Mouse (Mus musculus): ENCODE results near the gene Gm3776.
"Not testable (repeated sequence)": the region's sequence is repeated elsewhere in the genome, so short reads cannot be mapped to it uniquely, and the experiment has no call there.

Gene Gm3776

DNA sequence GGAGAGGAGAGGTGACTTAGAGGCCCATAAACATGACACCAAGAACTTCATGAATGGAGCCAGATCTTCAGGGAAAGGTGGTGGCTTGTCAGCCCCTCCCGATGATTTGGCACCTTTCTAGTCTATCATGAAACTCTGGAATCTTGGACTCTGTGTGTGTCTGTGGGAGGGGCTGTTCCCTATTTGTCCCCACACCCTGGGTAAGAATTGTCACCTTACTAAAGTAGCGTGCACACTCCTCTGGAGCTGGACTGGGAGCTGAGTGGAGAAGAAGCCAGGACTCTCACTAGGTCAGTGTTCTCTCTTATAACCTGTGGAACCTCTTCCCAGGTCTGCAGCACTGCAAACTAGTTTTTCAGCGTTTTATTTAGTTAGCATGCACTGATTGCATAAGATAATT lies at the start of gene Gm3776:
Gene Gm3776, plus strand, starts transcription at position 216 of the 400 bp plus-strand sequence.
- not testable (repeated sequence) for DNase-seq (ENCODE audit: low spot score)

DNA sequence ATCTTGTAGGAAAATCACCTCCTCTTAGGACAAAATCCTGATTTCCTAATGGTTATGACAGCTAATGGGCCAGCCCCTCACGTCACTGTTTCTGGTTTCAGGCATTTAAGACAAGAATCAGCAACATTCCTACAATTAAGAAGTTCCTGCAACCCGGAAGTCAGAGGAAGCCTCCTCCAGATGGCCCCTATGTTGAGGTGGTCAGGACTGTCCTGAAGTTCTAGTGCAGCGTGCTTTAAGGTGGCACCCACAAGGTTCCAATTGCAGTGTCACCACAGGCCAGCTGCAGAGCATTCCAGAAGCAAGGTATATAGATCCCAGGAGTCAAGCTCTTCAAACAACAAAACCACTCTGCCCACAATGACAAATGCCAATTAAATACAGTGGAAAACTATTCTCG lies 48.0 kb upstream of the Gm3776 start:
- no peak for DNase-seq (ENCODE audit: low spot score)

DNA sequence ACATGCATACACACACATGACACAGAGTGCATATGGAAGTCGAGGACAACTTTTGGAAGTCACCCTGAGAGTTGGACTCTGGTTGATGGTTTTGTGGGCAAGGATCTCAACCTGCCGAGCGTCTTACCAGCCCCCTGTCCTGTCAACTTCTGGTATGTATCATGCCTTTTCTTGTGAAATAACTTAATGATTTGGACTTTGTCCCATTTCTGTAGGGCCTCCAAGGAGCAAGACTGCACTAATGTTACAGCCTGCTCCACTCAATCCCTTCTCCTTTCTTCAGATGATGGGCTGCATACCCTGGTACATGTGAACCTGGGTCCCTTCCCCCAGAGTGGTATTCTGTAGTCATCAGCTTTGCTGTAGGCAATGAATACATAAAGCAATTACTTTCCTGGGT lies 46.9 kb upstream of the Gm3776 start:
- no peak for DNase-seq (ENCODE audit: low spot score)

DNA sequence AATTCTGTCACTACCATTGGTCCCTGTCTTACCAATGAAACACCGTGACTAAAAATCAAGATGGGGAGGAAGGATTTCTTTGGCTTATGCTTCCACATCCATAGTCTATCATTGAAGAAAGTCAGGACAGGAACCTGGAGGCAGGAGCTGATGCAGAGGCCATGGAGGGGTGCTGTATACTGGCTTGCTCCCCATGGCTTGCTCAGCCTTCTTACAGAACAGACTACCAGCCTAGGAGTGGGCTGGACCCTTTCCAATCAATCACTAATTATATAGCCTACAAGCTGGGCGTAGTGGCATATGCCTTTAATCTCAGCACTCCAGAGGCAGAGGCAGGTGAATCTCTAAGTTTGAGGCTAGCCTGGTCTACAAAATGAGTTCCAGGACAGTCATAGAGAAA lies 46.1 kb upstream of the Gm3776 start:
- DNase-seq (ENCODE audit: low spot score) = no peak

DNA sequence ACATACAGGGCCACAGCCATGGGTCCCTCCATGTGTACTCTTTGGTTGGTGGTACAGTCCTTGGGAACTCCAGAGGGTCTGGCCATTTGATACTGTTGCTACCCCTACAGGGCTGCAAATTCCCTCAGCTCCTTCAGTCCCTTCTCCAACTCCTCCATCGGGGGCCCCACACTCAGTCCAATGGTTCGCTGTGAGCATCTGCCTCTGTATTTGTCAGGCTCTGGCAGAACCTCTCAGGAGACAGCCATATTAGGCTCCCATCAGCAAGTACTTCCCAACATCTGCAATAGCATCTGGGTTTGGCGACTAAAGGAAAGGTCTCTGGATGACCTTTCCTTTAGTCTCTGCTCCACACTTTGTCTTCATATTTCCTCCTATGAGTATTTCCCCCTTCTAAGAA lies 45.4 kb upstream of the Gm3776 start:
- no peak for DNase-seq (ENCODE audit: low spot score)

DNA sequence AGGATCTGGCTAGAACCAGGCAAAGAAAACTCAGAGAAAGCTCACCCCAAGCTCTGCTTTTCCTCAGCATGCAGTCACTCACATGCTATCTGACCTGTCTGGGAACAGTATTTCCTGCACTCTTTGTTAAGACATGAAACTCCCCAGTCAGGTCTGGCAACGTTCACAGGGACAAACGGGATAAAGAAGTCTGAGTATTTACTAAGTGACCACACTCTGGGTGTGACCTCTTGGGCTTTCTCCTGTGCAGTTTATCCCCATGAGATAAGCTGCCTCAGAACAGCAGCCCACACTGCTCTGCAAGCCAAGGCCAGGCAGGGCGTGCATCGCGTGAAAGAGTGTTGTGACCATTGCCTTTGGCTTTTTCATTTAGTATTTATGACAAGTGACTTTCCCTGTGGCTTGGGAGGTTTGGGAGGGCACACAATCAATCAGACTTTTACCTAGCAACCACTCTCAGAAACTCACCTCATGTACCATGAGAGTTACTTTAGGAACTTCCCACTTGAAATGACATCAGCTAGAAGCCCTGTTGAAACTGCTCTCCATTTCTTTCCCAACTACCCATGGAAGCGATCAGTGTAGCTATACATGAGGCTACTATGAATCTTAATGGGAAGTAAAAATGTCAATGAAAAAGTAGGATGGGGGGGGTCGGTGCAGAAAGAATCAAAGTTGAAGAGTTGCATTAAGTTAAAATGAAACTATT lies 44.4 kb upstream of the Gm3776 start:
- no peak for DNase-seq (ENCODE audit: low spot score)

DNA sequence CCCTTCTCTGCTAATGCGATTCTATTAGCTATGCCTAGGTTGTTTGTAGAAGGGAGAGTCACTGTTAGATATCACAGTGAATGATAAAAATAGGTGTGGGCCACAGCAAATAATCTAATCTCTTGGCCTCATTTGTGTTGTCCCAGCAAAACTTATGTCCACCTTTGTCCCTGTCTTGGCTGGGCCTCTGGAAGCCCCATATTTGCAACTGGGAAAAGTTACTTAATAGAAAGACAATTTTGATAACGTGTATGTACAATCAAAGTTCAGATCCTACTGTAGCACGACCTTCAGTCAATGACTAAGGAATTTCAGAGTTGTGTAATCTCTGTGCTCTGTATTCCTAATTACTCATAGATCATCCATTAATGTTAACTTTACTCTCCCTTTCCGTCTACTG lies 39.9 kb upstream of the Gm3776 start:
- DNase-seq (ENCODE audit: low spot score) = no peak

DNA sequence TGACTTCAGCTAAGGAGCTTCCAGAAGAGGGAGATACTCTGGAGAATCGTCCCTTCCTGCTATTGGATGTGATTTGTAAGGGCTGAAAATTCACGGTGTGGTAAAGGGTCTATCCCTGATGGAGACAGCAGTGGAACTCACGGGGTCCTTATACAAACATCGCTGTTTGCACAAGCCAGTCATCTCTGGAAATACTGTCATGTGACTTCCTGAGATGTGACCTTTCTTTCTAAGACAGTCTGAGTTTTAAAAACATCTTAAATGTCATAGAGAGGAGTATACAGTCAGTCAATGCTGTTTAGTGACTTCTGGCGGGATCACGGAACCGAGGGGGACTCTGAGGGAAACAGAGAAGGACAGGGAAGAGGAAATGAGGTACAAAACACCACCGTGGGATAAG lies 34.3 kb upstream of the Gm3776 start:
- no peak for DNase-seq (ENCODE audit: low spot score)

DNA sequence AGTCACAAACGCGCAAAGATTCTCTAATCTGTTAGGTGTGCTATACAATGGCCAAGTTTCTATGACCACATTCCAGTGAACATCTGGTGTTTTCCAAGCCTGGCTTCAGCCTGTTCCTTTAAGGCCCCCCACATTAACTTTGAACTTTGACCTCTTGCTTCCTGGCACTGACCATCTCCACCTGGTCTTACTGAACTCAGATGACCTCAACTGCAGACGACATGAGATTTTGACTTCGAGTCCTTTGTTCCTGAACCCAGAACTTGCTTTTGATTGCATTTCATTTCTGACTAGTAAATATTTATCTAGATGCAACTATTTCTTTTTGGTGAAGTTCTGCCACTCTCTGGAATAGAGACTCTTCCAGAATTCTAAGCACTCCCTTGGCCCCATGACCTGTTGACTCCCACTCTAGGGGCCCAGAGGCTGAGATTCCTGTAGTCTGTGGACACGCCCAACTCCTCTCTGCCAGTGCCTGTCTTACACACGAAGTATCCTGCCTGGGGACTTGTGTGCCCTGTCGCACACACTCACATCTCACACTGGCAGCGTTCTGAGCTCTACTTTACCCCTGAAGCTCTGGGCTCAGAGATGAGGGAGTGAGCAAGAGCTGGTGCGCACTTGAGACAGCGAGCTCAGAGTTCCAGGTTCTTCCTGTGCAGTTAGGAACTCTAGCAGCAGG lies 33.6 kb upstream of the Gm3776 start:
- no peak for DNase-seq (ENCODE audit: low spot score)

DNA sequence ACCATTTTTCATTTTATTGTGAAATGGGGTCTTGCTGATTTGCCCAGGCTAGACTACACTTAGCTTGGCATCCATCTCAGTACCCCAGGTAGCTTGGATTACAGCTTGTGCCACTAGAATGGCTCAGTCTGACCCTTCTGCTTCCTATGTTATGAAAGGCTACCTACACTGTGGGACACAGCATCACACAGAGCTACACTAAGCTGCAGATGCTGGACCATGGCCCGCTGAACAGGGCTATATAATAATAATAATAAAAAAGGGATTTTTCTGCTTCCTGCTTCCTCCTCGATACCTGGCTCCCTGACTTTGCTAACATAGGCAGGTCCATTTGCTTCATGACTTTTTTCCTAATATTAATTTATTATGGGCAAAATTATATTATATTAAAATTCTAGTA lies 32.5 kb upstream of the Gm3776 start:
- no peak for DNase-seq (ENCODE audit: low spot score)

DNA sequence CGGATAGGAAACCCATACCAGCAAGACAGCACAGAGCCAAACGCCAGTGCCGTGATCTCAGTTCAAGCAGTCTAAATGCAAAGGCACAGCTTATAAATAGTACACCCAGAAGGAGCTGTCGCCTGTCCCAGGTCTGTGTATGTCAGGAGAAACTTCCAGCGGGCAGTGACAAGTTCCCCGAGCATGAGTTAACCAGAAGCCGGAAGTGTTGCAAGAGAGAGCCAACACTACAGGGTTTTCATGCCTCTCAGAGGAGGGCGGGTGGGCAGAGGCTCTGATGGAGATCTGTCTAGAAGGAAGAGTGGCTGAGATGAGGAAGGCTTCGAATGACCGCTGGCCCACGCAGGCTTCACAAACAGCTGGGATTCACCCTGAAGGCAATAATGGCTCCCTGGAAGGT lies 31.6 kb upstream of the Gm3776 start:
- no peak for DNase-seq (ENCODE audit: low spot score)

DNA sequence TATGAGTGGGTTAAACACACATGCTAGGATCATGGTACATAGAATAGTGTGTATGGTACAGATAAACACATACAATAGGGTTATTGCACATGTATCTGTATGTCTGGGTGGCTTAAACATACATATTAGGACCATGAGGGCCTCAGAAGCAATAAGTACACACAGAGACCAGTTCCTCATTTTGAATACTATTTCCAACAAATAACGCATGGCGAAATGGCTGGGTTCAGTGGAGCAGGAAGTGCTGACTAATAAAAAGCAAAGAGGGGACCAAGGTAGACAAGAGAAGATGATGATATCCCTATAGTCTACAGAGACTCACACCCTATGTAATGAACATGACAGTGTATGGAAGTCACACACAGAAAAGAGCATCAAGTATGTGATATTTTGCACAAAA lies 28.8 kb upstream of the Gm3776 start:
- no peak for DNase-seq (ENCODE audit: low spot score)

DNA sequence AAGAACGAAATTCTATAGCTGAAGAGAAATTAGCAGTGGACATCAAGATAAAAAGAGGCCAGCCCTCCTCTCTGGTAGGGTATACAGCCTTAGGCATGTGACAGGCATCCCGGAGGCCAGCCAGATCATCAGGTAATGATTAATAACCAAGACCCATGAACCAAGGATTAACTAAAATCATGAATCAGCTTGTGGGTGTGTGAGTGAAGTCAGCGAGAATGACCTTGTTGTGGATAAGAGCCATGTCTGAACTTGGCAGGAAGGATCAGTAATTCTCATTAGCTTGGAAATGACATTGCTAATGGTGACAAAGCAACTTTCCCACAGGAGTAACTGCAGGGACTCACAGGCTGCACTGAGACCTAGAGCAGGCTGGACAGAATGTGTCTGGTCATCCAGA lies 27.3 kb upstream of the Gm3776 start:
- not testable (repeated sequence) for DNase-seq (ENCODE audit: low spot score)

DNA sequence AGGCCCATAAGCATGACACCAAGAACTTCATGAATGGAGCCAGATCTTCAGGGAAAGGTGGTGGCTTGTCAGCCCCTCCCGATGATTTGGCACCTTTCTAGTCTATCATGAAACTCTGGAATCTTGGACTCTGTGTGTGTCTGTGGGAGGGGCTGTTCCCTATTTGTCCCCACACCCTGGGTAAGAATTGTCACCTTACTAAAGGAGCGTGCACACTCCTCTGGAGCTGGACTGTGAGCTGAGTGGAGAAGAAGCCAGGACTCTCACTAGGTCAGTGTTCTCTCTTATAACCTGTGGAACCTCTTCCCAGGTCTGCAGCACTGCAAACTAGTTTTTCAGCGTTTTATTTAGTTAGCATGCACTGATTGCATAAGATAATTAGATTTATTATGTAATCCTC lies 26.5 kb upstream of the Gm3776 start, which contains the start of gene Gsta1:
Gene Gsta1, plus strand, starts transcription at position 196 of the 400 bp plus-strand sequence.
- not testable (repeated sequence) for DNase-seq (ENCODE audit: low spot score)

DNA sequence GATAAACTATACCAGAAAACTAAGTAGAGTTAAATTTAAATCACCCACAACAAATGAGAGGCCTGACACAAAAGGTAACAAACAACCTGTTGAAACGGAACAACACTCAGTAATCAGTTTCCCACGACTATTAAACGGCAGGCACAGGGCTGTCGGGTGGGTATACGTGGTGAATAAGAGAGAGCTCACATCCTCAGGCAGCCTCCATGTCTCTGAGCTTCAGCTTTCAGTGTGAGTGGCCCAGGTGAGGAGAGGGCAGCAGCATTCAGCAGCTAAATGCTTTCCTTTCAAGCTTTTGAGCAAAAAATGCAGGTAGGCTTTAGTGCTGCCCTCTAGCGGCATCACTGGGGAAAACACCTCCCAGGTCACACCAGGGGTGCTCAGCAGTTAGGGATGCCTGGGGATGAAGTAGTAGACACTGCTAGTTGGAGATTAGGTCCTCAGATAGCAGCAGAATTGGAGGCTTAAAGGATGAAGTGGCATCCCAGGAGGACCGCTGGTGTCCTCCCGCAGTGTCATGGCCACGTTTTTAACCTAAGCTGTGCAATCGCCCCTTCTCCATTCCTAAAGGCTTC lies 23.7 kb upstream of the Gm3776 start:
- DNase-seq (ENCODE audit: low spot score) = not testable (repeated sequence)

DNA sequence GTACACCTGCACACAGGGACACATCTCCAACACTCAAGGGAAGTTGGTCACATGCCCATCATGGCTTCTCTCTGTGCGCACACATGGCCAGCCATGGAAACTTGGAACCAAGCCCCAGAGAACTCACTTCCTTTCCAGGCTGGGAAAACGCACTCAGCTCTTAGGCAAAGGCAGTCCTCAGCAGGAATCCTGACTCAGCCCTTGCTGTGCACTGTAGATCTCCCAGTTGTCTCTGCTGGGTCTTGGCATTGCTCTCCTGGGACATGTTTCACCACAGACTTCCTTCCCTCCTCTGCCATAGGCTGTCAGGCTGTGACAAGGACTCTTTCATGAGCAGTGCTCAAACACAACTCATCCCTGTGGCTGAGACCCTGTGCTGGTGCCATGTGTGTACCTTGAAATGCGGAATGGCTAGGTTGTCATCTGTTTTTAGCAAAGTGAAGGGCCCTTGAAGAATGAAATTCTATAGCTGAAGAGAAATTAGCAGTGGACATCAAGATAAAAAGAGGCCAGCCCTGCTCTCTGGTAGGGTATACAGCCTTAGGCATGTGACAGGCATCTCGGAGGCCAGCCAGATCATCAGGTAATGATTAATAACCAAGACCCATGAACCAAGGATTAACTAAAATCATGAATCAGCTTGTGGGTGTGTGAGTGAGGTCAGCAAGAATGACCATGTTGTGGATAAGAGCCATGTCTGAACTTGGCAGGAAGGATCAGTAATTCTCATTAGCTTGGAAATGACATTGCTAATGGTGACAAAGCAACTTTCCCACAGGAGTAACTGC lies 1.1 kb upstream of the Gm3776 start:
- not testable (repeated sequence) for DNase-seq (ENCODE audit: low spot score)

DNA sequence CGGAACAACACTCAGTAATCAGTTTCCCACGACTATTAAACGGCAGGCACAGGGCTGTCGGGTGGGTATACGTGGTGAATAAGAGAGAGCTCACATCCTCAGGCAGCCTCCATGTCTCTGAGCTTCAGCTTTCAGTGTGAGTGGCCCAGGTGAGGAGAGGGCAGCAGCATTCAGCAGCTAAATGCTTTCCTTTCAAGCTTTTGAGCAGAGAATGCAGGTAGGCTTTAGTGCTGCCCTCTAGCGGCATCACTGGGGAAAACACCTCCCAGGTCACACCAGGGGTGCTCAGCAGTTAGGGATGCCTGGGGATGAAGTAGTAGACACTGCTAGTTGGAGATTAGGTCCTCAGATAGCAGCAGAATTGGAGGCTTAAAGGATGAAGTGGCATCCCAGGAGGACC lies 2.8 kb downstream of the Gm3776 start:
- not testable (repeated sequence) for DNase-seq (ENCODE audit: low spot score)

DNA sequence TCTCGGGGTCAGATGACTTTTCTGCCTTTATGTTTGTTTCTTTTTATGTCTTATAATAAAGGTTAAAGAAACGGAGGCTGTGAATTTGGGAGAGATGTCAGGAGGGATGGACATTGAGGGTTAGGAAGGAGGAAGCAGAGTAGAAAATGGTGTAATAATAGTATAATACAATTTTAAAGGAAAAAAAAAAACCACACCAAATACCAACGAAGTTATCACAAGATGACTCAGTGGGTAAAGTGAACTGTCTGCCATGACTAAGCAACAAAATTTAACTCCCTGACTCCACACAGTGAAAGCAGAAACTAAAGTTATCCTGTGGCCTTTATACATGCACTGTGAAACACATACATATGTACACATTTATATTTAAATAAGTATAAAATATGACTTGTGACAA lies 14.0 kb downstream of the Gm3776 start:
- DNase-seq (ENCODE audit: low spot score) = not testable (repeated sequence)

DNA sequence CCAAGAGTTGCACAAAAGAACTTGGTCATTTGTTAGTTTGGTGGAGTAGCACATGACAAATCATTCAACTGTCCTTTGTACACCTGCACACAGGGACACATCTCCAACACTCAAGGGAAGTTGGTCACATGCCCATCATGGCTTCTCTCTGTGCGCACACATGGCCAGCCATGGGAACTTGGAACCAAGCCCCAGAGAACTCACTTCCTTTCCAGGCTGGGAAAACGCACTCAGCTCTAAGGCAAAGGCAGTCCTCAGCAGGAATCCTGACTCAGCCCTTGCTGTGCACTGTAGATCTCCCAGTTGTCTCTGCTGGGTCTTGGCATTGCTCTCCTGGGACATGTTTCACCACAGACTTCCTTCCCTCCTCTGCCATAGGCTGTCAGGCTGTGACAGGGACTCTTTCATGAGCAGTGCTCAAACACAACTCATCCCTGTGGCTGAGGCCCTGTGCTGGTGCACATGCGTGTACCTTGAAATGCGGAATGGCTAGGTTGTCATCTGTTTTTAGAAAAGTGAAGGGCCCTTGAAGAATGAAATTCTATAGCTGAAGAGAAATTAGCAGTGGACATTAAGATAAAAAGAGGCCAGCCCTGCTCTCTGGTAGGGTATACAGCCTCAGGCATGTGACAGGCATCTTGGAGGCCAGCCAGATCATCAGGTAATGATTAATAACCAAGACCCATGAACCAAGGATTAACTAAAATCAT lies 25.2 kb downstream of the Gm3776 start:
- DNase-seq (ENCODE audit: low spot score) = not testable (repeated sequence)

DNA sequence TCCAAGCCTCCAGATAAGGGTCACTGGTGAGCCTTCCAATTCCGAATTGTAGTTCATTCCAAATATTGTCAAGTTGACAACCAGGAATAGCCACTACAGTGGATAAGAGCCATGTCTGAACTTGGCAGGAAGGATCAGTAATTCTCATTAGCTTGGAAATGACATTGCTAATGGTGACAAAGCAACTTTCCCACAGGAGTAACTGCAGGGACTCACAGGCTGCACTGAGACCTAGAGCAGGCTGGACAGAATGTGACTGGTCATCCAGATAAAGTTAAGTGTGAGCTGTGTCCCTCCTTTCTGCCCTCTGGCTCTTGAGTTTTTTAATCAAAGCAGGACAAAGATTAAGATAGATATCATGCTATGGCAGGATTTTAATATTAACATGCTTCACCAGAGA lies 32.1 kb downstream of the Gm3776 start:
- DNase-seq (ENCODE audit: low spot score) = not testable (repeated sequence)

DNA sequence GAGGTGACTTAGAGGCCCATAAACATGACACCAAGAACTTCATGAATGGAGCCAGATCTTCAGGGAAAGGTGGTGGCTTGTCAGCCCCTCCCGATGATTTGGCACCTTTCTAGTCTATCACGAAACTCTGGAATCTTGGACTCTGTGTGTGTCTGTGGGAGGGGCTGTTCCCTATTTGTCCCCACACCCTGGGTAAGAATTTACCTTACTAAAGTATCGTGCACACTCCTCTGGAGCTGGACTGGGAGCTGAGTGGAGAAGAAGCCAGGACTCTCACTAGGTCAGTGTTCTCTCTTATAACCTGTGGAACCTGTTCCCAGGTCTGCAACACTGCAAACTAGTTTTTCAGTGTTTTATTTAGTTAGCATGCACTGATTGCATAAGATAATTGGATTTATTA lies 32.8 kb downstream of the Gm3776 start, which contains the start of gene Gm10639:
Gene Gm10639, plus strand, starts transcription at position 201 of the 400 bp plus-strand sequence.
- not testable (repeated sequence) for DNase-seq (ENCODE audit: low spot score)

DNA sequence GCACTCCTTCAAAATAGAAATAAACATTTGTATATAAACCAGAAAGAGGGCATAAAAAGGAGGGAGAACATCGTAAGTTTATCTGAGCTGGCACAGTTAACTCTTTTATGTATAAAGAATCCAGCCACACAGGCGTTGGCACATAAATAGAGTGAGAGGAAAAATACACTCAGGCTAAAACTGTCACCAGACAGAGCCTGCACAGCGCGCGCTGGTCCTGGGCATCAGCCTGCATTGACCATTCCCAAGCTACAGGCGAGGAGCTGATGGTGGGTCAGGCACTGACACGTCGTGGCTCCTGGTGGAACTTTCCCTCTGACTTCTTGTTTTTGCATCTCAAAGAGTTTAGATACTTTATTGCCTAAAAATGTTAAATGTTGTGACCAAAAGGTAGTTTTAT lies 35.5 kb downstream of the Gm3776 start:
- not testable (repeated sequence) for DNase-seq (ENCODE audit: low spot score)
